Mouse (Mus musculus): ENCODE data around the gene Phf13. TPM values are rescaled to one million over a fixed set of nuclear protein-coding genes. Genes with fewer than 3 reads are reported as not detected.

Gene Phf13
- 17.9 and 19.1 TPM in 2 replicates for polyA plus RNA-seq (2015; fragmentation: Nextera tagmentation; extraction: Ambion mirVana)

GRCm38 (mm10) chr4:151996173-151996950, at the start of gene Phf13:
Phf13 (minus strand) TSS chr4:151996258.

GRCm38 (mm10) chr4:152038985-152039830, 43.1 kb upstream of the Phf13 start, which contains the start of gene Nol9:
Nol9 (plus strand) TSS chr4:152039321.

GRCm38 (mm10) chr4:152038225-152038984, 42.3 kb upstream of the Phf13 start, which contains the start of gene Tas1r1:
Tas1r1 (minus strand) TSS chr4:152038568.

GRCm38 (mm10) chr4:152027524-152027923, 31.5 kb upstream of the Phf13 start, which contains the start of gene Zbtb48:
Zbtb48 (minus strand) TSS chr4:152027671.

GRCm38 (mm10) chr4:152008622-152009075, 12.6 kb upstream of the Phf13 start, which contains the start of gene Klhl21:
Klhl21 (plus strand) TSS chr4:152008803.

GRCm38 (mm10) chr4:151988342-151989109, 7.5 kb downstream of the Phf13 start, which contains the start of gene Thap3:
Thap3 (minus strand) TSS chr4:151988997.

Other genes with a start within 250 kb of the Phf13 start
- 164 and 171 TPM in 2 replicates for gene Camta1, start 134.4 kb downstream of the Phf13 start, polyA plus RNA-seq (2015; fragmentation: Nextera tagmentation; extraction: Ambion mirVana)
- 62.2 and 65.8 TPM in 2 replicates for gene Dnajc11, start 62.6 kb downstream of the Phf13 start, polyA plus RNA-seq (2015; fragmentation: Nextera tagmentation; extraction: Ambion mirVana)
- gene Thap3, start 7.3 kb downstream of the Phf13 start, polyA plus RNA-seq (2015; fragmentation: Nextera tagmentation; extraction: Ambion mirVana): 40.0 and 49.2 TPM in 2 replicates
- 5.3 and 5.5 TPM in 2 replicates for gene Klhl21, start 12.5 kb upstream of the Phf13 start, polyA plus RNA-seq (2015; fragmentation: Nextera tagmentation; extraction: Ambion mirVana)
- gene Zbtb48, start 31.4 kb upstream of the Phf13 start, polyA plus RNA-seq (2015; fragmentation: Nextera tagmentation; extraction: Ambion mirVana): 11.9 and 13.2 TPM in 2 replicates
- gene Tas1r1, start 42.3 kb upstream of the Phf13 start, polyA plus RNA-seq (2015; fragmentation: Nextera tagmentation; extraction: Ambion mirVana): 1.9 and 2.0 TPM in 2 replicates
- 19.8 and 21.2 TPM in 2 replicates for gene Nol9, start 43.1 kb upstream of the Phf13 start, polyA plus RNA-seq (2015; fragmentation: Nextera tagmentation; extraction: Ambion mirVana)
- gene Plekhg5, start 76.2 kb upstream of the Phf13 start, polyA plus RNA-seq (2015; fragmentation: Nextera tagmentation; extraction: Ambion mirVana): 14.7 and 16.2 TPM in 2 replicates
- gene Tnfrsf25, start 119.7 kb upstream of the Phf13 start, polyA plus RNA-seq (2015; fragmentation: Nextera tagmentation; extraction: Ambion mirVana): 0.79 and 0.90 TPM in 2 replicates
- 1.7 and 2.7 TPM in 2 replicates for gene Espn, start 156.1 kb upstream of the Phf13 start, polyA plus RNA-seq (2015; fragmentation: Nextera tagmentation; extraction: Ambion mirVana)
- gene Hes2, start 162.6 kb upstream of the Phf13 start, polyA plus RNA-seq (2015; fragmentation: Nextera tagmentation; extraction: Ambion mirVana): not detected in 2 replicates
- gene Acot7, start 181.9 kb upstream of the Phf13 start, polyA plus RNA-seq (2015; fragmentation: Nextera tagmentation; extraction: Ambion mirVana): 458 and 500 TPM in 2 replicates